Mouse (Mus musculus) G1E (cell line): ENCODE data around the gene Olfr1443. TPM values are rescaled to one million over a fixed set of nuclear protein-coding genes. Genes with fewer than 3 reads are reported as not detected.
"Not testable (repeated sequence)": the region's sequence is repeated elsewhere in the genome, so short reads cannot be mapped to it uniquely, and the experiment has no call there.

ENCODE experiments used
- ATAC-seq: 2 replicates; pipeline ENCODE4 v1.8.0; 2016; ENCODE audit warnings: mild to moderate bottlenecking; ENCODE audit not compliant: insufficient number of reproducible peaks, poor library complexity, low FRiP score, severe bottlenecking; ENCODE audit errors: extremely low read depth
- DNase-seq: peaks from one replicate; pipeline ENCODE4 v3.0.0; 2012; ENCODE audit warnings: low spot score
- H3K27me3 ChIP-seq: 2 replicates; pipeline ENCODE4 v1.6.1; 2012; ENCODE audit warnings: mild to moderate bottlenecking, low read length, inconsistent platforms; ENCODE audit not compliant: insufficient read depth
- H3K36me3 ChIP-seq: replicated peaks from 2 replicates; pipeline ENCODE3; 2012; ENCODE audit warnings: mild to moderate bottlenecking, inconsistent platforms
- H3K4me1 ChIP-seq: 2 replicates; pipeline ENCODE4 v1.6.1; 2012; ENCODE audit warnings: low read depth, low read length, inconsistent platforms, mixed read lengths; ENCODE audit not compliant: insufficient read depth
- H3K4me3 ChIP-seq: 2 replicates; pipeline ENCODE4 v1.5.1; 2012; ENCODE audit warnings: low read depth, mild to moderate bottlenecking, inconsistent platforms, low read length, moderate library complexity, mixed read lengths
- H3K9me3 ChIP-seq: replicated peaks from 2 replicates; pipeline ENCODE4 v1.6.1; 2012; ENCODE audit warnings: inconsistent platforms
- CTCF ChIP-seq: IDR thresholded peaks from 2 replicates; pipeline ENCODE4 v1.5.1; 2012; ENCODE audit warnings: low read depth, low read length, inconsistent platforms, mixed read lengths
- GATA1 ChIP-seq: IDR thresholded peaks from 2 replicates; pipeline ENCODE4 v1.6.1; 2012; ENCODE audit warnings: borderline replicate concordance, low read length, inconsistent platforms, mixed read lengths
- GATA2 ChIP-seq: IDR thresholded peaks from 2 replicates; pipeline ENCODE4 v1.6.1; 2012; ENCODE audit warnings: low read depth, low read length, inconsistent platforms, borderline replicate concordance
- POLR2AphosphoS5 ChIP-seq: IDR thresholded peaks from 2 replicates; pipeline ENCODE4 v1.6.1; 2012; ENCODE audit warnings: low read depth, low read length, inconsistent platforms; ENCODE audit not compliant: insufficient replicate concordance
- TAL1 ChIP-seq: conservative IDR thresholded peaks from 2 replicates; pipeline ENCODE4 v1.6.1; 2012; ENCODE audit warnings: low read depth, low read length, inconsistent platforms, mixed read lengths
- polyA plus RNA-seq: library from polyadenylated mRNA; stranded (reverse); fragments of >175 nt; gene quantifications from 2 replicates; pipeline ENCODE4 v1.2.3, GENCODE M21; 2012
- total RNA-seq, 2 experiments: library from RNA; stranded (forward) in 1 of 2; stranded (reverse) in 1 of 2; fragments of 200-1000 nt in 1 of 2; fragments of >200 nt in 1 of 2; fragmentation: Nextera tagmentation in 1 of 2; gene quantifications; 2 replicates each; pipeline ENCODE4 v1.2.3; 2014 to 2017

The Olfr1443 gene
- total and polyA plus RNA-seq, 3 experiments, result 0.05 TPM; not detected in 2

GRCm38 (mm10) chr19:12696221-12696620 lies 18.3 kb downstream of the Olfr1443 start:
- TF ChIP-seq POLR2AphosphoS5 (no peak), GATA1 (no peak), CTCF (no peak), TAL1 (no peak), GATA2 (no peak)
- no peaks in the 10 kb centered on the region for H3K9me3 ChIP-seq
- H3K4me3 ChIP-seq, result no peak overlapping the region
- H3K27me3 ChIP-seq, result no peaks in the 10 kb centered on the region
- no peaks in the 10 kb centered on the region for H3K4me1 ChIP-seq
- DNase-seq (no peak), ATAC-seq (no peak)
- H3K36me3 ChIP-seq, result no peaks in the 10 kb centered on the region

DNA sequence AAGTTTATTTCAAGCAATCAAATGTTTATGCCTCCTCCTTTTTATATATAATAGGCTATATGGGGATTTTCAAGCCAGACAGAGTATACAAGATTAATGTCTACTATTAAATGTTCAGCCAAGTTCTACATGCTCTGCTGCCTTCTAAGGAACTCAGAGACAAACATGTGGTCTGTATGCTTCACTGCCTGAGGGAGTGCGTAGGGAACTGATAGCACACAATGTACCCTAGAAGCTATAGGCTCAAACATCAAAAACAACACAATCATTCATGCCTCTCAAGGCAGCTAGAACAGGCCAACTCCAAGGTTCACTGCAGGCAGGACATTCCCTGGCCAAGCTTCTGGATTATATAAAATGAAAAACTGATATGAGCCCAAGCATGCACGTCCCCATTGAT lies 30.5 kb downstream of the Olfr1443 start:
- TF ChIP-seq GATA1 (no peak), GATA2 (no peak), TAL1 (no peak), POLR2AphosphoS5 (no peak), CTCF (no peak)
- no peaks in the 10 kb centered on the region for H3K9me3 ChIP-seq
- no peaks in the 10 kb centered on the region for H3K4me1 ChIP-seq
- ATAC-seq (no peak), DNase-seq (no peak)
- no peaks in the 10 kb centered on the region for H3K36me3 ChIP-seq
- no peak overlapping the region for H3K4me3 ChIP-seq
- H3K27me3 ChIP-seq, result no peaks in the 10 kb centered on the region

DNA sequence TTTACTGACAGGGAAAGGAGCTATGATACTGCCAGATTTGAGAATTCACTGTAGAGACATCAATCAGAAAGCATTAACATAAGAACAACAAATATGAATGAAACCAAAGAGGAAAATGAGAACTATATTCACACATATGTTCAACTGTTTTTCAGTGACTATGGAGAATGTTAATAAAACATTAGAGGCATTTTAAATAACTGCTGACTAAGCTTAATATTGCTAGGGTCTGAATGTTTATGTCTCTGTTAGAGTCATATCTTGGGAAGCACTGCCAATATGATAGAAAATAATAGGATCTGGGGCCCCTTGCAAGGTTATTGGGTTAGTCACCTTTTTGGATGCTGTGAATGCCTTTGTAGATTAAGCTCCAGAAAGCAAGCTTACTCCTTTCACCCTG lies 31.1 kb downstream of the Olfr1443 start:
- ATAC-seq (no peak), DNase-seq (no peak)
- no peaks in the 10 kb centered on the region for H3K27me3 ChIP-seq
- no peak overlapping the region for H3K4me3 ChIP-seq
- TF ChIP-seq POLR2AphosphoS5 (no peak), GATA1 (no peak), TAL1 (no peak), CTCF (no peak), GATA2 (no peak)
- H3K4me1 ChIP-seq, result no peaks in the 10 kb centered on the region
- no peaks in the 10 kb centered on the region for H3K36me3 ChIP-seq
- no peaks in the 10 kb centered on the region for H3K9me3 ChIP-seq

GRCm38 (mm10) chr19:12719189-12719588 lies 41.3 kb downstream of the Olfr1443 start:
- Histone ChIP-seq H3K4me1 (no peaks in the 10 kb centered on the region), H3K36me3 (no peaks in the 10 kb centered on the region), H3K4me3 (no peak overlapping the region), H3K27me3 (peaks cover 7% of the 10 kb centered on the region; the same call in 1 of the 2 replicates), H3K9me3 (no peaks in the 10 kb centered on the region)
- ATAC-seq (no peak), DNase-seq (no peak)
- TF ChIP-seq GATA1 (no peak), POLR2AphosphoS5 (no peak), CTCF (no peak), TAL1 (no peak), GATA2 (no peak)

- H3K4me1 ChIP-seq, result no peaks in the 10 kb centered on the region
- peaks cover 7% of the 10 kb centered on the region; the same call in 1 of the 2 replicates for H3K27me3 ChIP-seq
- H3K36me3 ChIP-seq, result no peaks in the 10 kb centered on the region
- no peak overlapping the region for H3K4me3 ChIP-seq
- DNase-seq, result no peak
- no peak for ATAC-seq
- TF ChIP-seq CTCF (no peak), POLR2AphosphoS5 (no peak), GATA2 (no peak), TAL1 (no peak), GATA1 (no peak)
- no peaks in the 10 kb centered on the region for H3K9me3 ChIP-seq
Measured at GRCm38 (mm10) chr19:12720463-12720862, 42.6 kb downstream of the Olfr1443 start.

DNA sequence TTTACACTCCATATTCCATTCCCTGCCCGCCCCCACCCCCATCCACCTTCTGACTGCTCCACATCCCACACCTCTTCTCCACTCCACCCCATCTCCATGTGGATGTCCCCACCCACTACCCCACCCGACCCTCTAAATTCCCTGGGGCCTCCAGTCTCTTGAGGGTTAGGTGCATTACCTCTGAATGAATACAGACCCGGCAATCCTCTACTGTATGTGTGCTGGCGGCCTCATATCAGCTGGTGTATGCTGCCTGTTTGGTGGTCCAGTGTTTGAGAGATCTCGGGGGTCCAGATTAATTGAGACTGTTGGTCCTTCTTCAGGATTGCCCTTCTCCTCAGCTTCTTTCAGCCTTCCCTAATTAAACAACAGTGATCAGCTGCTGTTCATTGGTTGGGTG lies 43.0 kb downstream of the Olfr1443 start:
- H3K9me3 ChIP-seq, DNase-seq, H3K4me1 ChIP-seq, H3K4me3 ChIP-seq, H3K36me3 ChIP-seq, H3K27me3 ChIP-seq, ATAC-seq: not testable (repeated sequence)

GRCm38 (mm10) chr19:12721596-12721995 lies 43.7 kb downstream of the Olfr1443 start:
- H3K27me3 ChIP-seq, H3K36me3 ChIP-seq, H3K4me1 ChIP-seq, H3K4me3 ChIP-seq, H3K9me3 ChIP-seq, DNase-seq, ATAC-seq: not testable (repeated sequence)
